Mouse (Mus musculus) CH12.LX (cell line): ENCODE measurements around the gene Stk32c.

ENCODE experiments used
- CTCF ChIP-seq, 2 experiments: IDR thresholded peaks in 1 of 2; conservative IDR thresholded peaks in 1 of 2; 2 replicates each; pipeline ENCODE4 v1.5.1; 2011 to 2012; ENCODE audit warnings: low read depth in 2 of 2, low read length in 2 of 2, improper control_type of control experiment in 1 of 2, inconsistent platforms in 1 of 2, mild to moderate bottlenecking in 1 of 2, moderate library complexity in 1 of 2
- E2F4 ChIP-seq: IDR thresholded peaks from 2 replicates; pipeline ENCODE4 v1.6.1; 2011; ENCODE audit warnings: low read depth, low read length, improper control_type of control experiment; ENCODE audit not compliant: insufficient replicate concordance
- EP300 ChIP-seq: IDR thresholded peaks from 2 replicates; pipeline ENCODE4 v1.6.1; 2011; ENCODE audit warnings: low read length, improper control_type of control experiment
- ETS1 ChIP-seq: conservative IDR thresholded peaks from 2 replicates; pipeline ENCODE4 v1.6.1; 2012; ENCODE audit warnings: low read depth, mild to moderate bottlenecking, inconsistent platforms, low read length, improper control_type of control experiment, moderate library complexity
- HCFC1 ChIP-seq: IDR thresholded peaks from 2 replicates; pipeline ENCODE4 v1.6.1; 2012; ENCODE audit warnings: low read depth, mild to moderate bottlenecking, inconsistent platforms, low read length, improper control_type of control experiment
- JUND ChIP-seq: conservative IDR thresholded peaks from 2 replicates; pipeline ENCODE4 v1.6.1; 2011; ENCODE audit warnings: low read depth, low read length, improper control_type of control experiment
- PAX5 ChIP-seq: IDR thresholded peaks from 2 replicates; pipeline ENCODE4 v1.6.1; 2012; ENCODE audit warnings: low read length, inconsistent platforms, mixed read lengths
- POLR2A ChIP-seq: IDR thresholded peaks from 2 replicates; pipeline ENCODE4 v1.6.1; 2011; ENCODE audit warnings: low read depth, mild to moderate bottlenecking, improper control_type of control experiment, low read length
- POLR2AphosphoS2 ChIP-seq: IDR thresholded peaks from 2 replicates; pipeline ENCODE4 v1.6.1; 2011; ENCODE audit warnings: low read depth, low read length, improper control_type of control experiment
- UBTF ChIP-seq: IDR thresholded peaks from 2 replicates; pipeline ENCODE4 v1.6.1; 2012; ENCODE audit warnings: low read depth, mild to moderate bottlenecking, inconsistent platforms, low read length, improper control_type of control experiment, moderate library complexity
- USF1 ChIP-seq: IDR thresholded peaks from 2 replicates; pipeline ENCODE4 v1.6.1; 2014; ENCODE audit warnings: low read depth, mild to moderate bottlenecking, inconsistent platforms, low read length, improper control_type of control experiment

GRCm38 (mm10) chr7:139221856-139222255 is 8.7 kb upstream of the Stk32c start:
- TF ChIP-seq JUND (no peak), EP300 (no peak), UBTF (no peak), USF1 (no peak), POLR2A (no peak), CTCF (conservative IDR thresholded peaks at IDR 0.05 in 1 of 2, IDR thresholded peaks at IDR 0.05 in 1 of 2; ENCODE audit: low read depth in 2 of 2, low read length in 2 of 2) (no peak), ETS1 (no peak), E2F4 (no peak), HCFC1 (no peak), POLR2AphosphoS2 (no peak), PAX5 (no peak)
